Mouse (Mus musculus): ENCODE measurements around the gene Fnbp1. TPM values are rescaled to one million over a fixed set of nuclear protein-coding genes. Genes with fewer than 3 reads are reported as not detected.

Gene Fnbp1
- total RNA-seq, 2 experiments from 2014 or later: 75.3 to 77.3 TPM

DNA sequence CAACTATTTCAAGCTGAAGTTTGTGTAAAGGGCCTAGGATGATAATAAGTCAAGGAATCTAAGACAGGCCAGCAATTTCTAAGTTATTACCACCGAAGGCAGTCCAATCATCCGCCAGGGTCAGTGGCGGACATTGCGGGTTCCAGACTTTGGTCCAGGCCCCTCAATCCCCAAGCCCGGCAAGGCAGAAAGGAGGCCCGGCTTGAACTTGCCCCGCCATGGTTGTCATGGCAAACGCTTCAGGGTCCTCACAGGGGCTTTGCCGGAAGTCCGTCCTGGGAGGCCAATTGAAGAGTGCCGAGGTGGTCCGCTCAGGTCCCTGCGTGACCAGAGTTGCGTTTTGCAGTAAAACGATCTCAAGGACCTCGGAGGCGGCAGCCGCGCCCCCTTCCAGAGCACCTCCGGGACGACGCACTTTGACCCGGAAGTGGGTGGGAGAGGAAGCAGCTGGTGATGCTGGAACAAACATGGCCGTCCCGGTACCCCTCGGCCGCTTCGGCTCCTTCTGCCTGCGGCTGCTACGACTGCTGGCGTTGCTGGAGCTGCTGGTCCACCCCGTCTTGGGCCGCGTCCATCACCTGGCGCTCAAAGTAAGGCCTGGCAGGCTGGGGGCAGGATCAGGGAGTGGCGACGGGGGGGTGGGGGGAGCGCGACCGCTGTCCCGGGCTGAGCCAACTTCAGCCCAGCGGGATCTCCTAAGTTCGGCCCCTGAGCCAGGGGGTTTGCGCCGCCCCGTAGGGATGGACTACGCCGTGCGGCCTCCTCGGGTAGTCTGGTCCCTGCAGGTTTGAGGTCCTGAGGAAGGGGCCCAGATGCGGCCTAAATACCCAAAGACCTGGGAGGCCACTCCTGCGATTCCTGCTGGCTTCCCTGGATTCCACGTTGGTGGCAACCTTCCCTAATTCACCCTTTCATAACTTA, 10.3 kb upstream of the Fnbp1 start, which contains the start of gene Gpr107:
Gene Gpr107 (plus strand): TSS at position 425 of the 921 bp plus-strand sequence.
- intact Hi-C loops (cut with DNase I): no loop called here
- DNase-seq: peak; percentile 80

DNA sequence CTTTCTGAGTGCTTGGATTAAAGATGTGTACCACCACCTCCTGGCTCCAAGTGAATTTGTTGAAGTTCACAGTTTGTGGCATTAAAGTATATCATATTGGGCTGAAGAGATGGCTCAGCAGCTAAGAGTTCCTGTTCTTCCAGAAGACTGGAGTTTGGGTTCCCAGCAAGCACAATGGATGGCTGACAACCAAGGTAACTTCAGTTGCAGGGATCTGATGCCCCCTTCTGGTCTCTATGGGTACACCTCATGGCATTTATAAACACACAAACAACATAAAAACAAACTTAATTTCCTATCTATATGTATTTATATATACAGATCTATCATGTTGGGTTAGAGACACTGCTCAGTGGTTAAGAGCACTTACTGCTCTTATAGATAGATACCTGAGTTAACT, 9.0 kb upstream of the Fnbp1 start:
- DNase-seq: no peak
- intact Hi-C loops (cut with DNase I): no loop called here

DNA sequence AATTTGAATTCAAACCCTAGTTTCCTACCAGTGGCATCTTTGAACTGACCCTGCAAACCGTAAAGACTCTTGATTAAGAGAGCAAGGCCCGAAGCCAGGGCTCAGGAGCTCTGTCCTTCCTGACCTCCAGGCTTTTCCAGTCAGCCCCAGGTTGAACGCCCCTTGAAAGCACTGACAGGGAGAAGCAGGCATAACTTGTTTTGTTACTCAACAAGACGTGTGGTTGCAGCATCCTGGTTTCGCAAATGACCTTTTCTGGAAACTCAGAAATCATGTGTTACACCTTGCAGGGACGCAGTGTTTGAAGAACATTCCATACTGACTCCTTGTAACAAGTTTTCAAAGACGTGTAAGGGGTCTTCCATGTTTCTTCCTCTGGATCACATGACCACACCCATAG, 5.2 kb upstream of the Fnbp1 start:
- intact Hi-C loops (cut with DNase I): loop anchor here (10.0 kb wide), 2 partner anchors 72 to 112 kb away; no protein-coding TSS in a partner anchor

DNA sequence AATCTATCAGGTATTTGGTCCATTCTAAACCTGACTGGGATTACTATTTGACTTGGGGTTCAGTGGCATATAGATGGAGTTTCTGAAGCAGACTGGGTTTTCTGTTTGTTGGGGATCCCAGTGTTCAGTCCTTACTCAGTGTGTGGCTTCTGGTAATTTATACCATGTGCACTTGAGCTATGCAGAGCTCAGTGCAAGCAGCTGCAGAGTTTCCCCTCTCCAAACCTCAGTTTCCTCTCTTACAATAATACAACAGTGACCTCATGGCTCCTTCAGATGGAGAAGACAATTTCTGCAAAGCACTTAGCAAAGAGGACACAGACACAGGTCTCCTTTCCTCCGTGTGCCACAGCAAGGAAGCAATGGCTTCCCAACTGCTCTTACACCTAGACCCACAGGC, 3.1 kb upstream of the Fnbp1 start:
- intact Hi-C loops (cut with DNase I): loop anchor here (10.0 kb wide), 2 partner anchors 70 to 110 kb away; no protein-coding TSS in a partner anchor
- no peak for DNase-seq

More for the DNA sequence above, 5.2 kb upstream of the Fnbp1 start:
- no peak for DNase-seq

GRCm38 (mm10) chr2:31143768-31144695, 2.2 kb upstream of the Fnbp1 start:
- DNase-seq: no peak
- intact Hi-C loops (cut with DNase I): loop anchor here (10.0 kb wide), 2 partner anchors 69 to 109 kb away; no protein-coding TSS in a partner anchor

DNA sequence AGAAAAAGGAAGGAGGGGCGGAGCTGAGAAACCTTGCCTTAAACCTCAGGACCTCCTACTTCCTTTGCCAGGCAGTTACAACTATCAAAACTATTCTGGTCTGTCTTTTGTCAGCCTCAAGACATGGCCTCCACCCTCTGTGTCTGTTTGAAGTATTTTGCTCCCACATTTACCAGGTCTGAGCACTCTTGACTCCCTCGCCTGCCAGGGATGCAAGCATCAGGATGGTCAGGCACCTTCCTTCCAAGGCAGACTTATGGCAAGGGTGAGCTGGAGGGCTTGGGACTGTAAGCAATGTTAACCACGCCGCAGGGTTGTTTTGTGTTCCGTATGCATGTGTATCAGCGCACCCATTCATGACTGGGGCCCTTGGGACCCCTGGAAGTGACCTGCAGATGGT, 1.5 kb upstream of the Fnbp1 start:
- no peak for DNase-seq
- intact Hi-C loops (cut with DNase I): loop anchor here (10.0 kb wide), 2 partner anchors 69 to 109 kb away; no protein-coding TSS in a partner anchor

GRCm38 (mm10) chr2:31142505-31142904, 697 bp upstream of the Fnbp1 start:
- intact Hi-C loops (cut with DNase I): loop anchor here (10.0 kb wide), 2 partner anchors 68 to 108 kb away; no protein-coding TSS in a partner anchor
- DNase-seq: no peak

DNA sequence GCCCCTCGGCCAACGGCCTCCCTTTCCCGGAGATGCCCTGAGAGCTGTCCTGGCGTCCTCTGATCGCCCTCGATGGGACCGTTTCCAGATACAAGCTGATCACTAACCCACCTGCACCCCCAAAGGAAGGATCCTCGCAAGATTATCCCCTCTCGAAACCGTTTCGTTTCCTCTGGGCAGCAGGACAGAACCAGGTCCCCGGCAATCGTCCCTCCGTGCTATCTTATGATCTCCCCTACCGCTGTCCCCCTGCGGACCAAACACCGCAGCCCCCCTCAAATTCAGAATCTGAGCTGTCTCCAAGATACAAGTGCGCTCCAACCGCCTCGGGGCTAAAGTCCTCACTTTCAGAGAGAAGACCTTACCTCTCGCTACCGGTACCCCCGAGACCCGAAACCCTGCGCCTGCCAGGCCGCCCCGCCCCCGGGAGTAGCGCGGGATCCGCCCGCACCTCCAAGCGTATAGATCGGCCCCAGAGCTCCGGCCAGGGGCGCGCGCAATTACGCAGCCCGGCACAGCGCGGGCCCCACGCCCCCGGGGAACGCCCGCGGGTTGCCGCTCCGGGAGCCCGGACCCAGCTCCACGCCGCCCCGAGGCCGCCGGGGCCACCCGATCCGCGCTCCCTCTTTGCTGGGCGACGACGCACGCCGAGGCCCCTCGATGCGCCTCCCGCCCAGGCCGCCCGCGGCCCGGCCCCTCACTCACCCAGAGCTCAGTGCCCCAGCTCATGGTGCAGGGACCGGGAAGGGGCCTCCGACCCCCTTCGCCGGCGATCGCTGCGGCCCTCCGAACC, 538 bp downstream of the Fnbp1 start:
- intact Hi-C loops (cut with DNase I): loop anchor here (10.0 kb wide), 2 partner anchors 66 to 106 kb away; no protein-coding TSS in a partner anchor
- DNase-seq: peak; percentile 37

- intact Hi-C loops (cut with DNase I): loop anchor here (10.0 kb wide), 2 partner anchors 66 to 106 kb away; no protein-coding TSS in a partner anchor
- DNase-seq: no peak
Measured at GRCm38 (mm10) chr2:31140772-31141073, 1.1 kb downstream of the Fnbp1 start.

DNA sequence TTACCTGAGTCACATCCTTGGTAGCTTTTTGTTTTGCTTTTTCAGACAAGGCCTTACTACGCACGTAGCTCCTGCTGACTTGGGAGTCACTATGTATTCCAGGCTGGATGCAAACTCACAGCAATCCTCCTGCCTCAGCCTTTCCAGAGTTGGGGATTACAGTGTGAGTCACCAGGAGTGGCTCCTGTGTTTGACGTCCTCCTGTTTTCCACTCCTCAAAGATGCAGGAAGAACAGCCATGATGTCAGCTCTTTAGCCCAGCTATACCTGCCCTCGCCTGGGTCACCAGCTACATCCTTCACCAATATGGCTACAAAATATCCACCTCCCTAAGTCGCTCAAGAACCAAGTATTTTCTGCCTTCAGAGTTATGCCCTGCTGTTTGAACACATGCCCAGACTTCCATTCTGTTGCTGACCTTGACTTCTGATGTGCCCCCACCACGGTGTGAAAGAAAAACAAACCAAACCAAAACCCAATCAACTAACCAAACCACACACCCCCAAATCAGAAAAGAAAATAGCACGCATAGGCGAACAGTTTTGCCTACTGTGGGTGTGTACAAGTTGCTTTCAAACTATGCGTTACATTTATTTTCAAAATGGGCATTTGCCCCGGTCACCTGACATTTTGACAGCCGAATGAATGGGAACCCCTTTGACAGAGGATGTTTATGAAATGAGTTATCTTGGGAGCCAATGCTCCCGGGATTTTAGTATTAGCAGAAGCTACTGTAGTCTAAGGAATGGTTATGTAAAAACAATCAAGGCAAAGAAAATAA, 1.6 kb downstream of the Fnbp1 start:
- intact Hi-C loops (cut with DNase I): loop anchor here (10.0 kb wide), 2 partner anchors 65 to 105 kb away; no protein-coding TSS in a partner anchor
- DNase-seq: no peak

GRCm38 (mm10) chr2:31139174-31139632, 2.6 kb downstream of the Fnbp1 start:
- intact Hi-C loops (cut with DNase I): no loop called here
- DNase-seq: no peak

DNA sequence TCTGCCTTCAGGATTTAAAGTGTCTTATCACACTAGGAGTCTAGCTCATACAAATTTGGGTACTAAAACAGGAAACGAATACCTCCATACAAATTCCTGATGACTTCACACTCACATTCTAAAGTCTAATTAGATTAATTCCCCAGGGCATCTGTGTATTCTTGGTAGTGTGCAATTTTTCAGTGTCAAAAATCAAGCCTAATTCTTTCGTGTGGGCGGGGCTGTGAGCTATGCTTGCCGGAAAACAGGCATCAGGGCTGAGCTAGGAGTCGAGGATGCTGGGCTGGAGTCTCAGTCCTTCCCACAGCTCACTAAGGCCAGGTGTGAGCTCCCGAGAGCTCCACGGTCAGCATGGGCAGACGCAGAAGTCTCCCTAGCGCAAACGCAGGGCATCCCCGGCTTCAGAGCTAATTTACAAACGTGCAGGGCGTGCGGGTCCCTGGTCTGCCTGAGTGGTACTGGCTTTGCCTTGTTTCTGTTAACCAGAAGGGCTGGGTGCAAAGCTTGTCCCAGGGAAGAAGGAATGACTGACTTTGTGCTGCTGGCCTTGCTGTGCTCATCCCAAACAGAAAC, 4.7 kb downstream of the Fnbp1 start:
- DNase-seq: no peak
- intact Hi-C loops (cut with DNase I): no loop called here

GRCm38 (mm10) chr2:31136338-31136737, 5.5 kb downstream of the Fnbp1 start:
- intact Hi-C loops (cut with DNase I): no loop called here
- DNase-seq: no peak

GRCm38 (mm10) chr2:31135512-31135931, 6.3 kb downstream of the Fnbp1 start:
- intact Hi-C loops (cut with DNase I): no loop called here
- DNase-seq: no peak

- no peak for DNase-seq
- intact Hi-C loops (cut with DNase I): no loop called here
Measured at GRCm38 (mm10) chr2:31133981-31134380, 7.8 kb downstream of the Fnbp1 start.

DNA sequence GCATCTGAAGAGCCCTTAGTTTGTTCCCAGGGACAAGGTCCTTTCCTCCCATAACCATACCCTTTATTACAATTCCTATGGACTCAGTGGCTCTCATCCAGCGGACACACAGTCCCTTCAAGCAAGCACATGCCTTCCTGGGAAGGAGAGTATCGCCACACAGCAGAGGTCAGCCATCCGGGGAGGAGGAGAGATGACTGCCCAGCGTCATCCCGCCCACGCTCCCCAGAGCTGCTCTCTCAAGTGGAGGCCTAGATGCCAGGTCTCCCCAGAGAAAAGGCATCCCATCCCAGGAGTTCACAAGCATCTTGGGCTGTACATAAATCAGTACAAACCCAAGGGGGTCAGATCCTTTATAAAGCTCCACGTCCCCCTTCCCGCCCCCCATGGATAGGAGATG, 9.1 kb downstream of the Fnbp1 start:
- no peak for DNase-seq
- intact Hi-C loops (cut with DNase I): no loop called here

DNA sequence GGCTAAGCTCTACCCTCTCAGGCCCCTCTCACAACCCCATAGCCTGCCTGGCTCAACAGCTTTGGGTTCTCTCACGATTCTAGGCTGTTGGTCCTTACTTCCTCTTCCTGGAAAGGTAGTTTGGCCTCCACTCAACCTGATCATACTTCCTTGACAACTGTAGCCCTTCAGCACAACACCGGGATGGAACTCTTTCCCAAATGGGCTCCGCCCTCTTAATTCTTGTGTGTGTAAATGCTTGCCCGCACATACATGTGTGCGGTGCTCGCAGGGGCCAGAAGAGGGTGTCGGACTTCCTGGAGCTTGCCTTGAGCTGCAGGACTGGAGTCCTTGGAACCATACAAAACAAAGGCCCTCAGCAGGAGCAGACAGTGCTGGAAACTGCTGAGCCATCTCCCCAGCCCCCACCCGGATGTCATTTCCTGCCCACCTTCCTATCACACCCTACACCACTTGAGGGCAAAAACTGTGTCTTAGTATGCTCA, 11.0 kb downstream of the Fnbp1 start:
- DNase-seq: no peak
- intact Hi-C loops (cut with DNase I): no loop called here

GRCm38 (mm10) chr2:31129742-31130518, 11.9 kb downstream of the Fnbp1 start:
- intact Hi-C loops (cut with DNase I): no loop called here
- no peak for DNase-seq

Data from left cerebral cortex, postnatal 4 days (tissue).